Mouse (Mus musculus) fat pad, adult 2 months (tissue): ENCODE measurements around the gene Tnnt1.

Experiments
- DNase-seq: peaks from one replicate; pipeline ENCODE4 v3.0.0-alpha.2; 2011; ENCODE audit warnings: low read depth, low spot score; ENCODE audit errors: extremely low read depth

Gene Tnnt1

GRCm38 (mm10) chr7:4498251-4498650 is 17.9 kb downstream of the Tnnt1 start:
- DNase-seq = no peak

GRCm38 (mm10) chr7:4497271-4497903 is 18.8 kb downstream of the Tnnt1 start:
- no peak for DNase-seq

- no peak for DNase-seq
Measured at GRCm38 (mm10) chr7:4496468-4496867, 19.7 kb downstream of the Tnnt1 start.

- no peak for DNase-seq
Measured at GRCm38 (mm10) chr7:4493991-4494390, 22.2 kb downstream of the Tnnt1 start.

- DNase-seq = no peak
Measured at GRCm38 (mm10) chr7:4492284-4493224, 23.6 kb downstream of the Tnnt1 start.

DNA sequence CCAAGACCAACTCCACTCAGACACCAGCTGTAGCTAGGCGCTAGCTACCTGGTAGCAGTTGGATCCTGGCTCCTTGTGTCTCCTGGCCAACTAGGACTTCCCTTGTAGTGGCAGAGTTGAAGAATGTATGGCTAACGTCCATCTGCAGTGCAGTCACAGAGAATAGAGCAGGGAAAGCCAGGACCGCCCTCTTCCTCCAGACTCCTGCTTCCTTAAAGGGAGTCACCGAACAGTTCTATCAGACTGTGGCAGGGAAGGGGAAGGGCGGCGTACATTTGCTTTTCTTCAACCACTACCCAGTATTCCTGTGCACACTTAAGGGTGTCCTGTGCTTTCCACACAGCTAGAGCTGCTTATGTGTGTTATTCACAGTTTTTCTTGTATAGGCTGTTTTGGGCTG is 24.9 kb downstream of the Tnnt1 start:
- DNase-seq = no peak

DNA sequence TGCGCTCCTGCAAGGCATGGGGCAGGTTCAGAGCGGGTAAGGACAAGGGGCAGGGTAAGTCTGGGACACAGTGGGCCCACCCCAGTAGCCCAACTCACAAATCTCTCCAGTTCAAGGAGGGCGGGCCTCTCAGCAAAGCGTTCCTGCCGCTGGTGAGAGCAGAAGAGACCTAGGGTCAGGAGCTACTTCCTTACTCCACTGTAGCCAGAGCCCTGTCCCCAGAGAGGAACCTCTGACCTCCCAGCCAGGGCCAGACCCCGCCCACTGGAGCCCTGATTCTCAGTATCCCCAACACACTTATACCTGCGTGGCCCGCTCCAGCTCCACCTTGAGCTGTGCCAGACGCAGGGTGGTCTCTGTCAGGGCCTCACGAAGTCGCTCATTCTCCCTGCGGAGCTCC is 33.9 kb downstream of the Tnnt1 start:
- no peak for DNase-seq

DNA sequence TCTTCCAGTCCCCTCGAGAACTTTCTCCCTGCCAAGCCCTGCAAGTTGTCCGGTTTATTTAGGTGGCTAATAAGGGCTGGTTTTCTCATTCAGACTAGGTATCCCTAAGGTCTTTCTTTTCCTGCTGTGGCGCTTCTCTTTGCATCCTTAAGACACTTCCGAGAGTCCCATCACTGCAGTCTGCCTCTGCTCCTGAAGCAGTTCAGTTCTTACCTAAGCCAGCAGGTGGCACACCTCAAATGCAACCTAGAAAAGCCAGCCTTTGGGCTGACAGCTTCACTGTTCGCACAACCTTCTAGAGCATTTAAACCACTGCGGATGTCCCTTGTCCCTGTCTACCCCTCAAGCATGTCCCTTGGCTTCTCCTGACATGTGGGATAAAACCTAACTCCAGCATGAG is 36.5 kb downstream of the Tnnt1 start:
- no peak for DNase-seq

GRCm38 (mm10) chr7:4478796-4479291 is 37.3 kb downstream of the Tnnt1 start:
- DNase-seq = no peak

- DNase-seq = no peak
Measured at GRCm38 (mm10) chr7:4478021-4478795, 38.0 kb downstream of the Tnnt1 start.

GRCm38 (mm10) chr7:4473940-4474339 is 42.2 kb downstream of the Tnnt1 start:
- DNase-seq = no peak

- no peak for DNase-seq
Measured at GRCm38 (mm10) chr7:4471179-4471555, 45.0 kb downstream of the Tnnt1 start.

- no peak for DNase-seq
Measured at GRCm38 (mm10) chr7:4470275-4471178, 45.7 kb downstream of the Tnnt1 start.

GRCm38 (mm10) chr7:4467801-4468200 is 48.4 kb downstream of the Tnnt1 start:
- DNase-seq = no peak

DNA sequence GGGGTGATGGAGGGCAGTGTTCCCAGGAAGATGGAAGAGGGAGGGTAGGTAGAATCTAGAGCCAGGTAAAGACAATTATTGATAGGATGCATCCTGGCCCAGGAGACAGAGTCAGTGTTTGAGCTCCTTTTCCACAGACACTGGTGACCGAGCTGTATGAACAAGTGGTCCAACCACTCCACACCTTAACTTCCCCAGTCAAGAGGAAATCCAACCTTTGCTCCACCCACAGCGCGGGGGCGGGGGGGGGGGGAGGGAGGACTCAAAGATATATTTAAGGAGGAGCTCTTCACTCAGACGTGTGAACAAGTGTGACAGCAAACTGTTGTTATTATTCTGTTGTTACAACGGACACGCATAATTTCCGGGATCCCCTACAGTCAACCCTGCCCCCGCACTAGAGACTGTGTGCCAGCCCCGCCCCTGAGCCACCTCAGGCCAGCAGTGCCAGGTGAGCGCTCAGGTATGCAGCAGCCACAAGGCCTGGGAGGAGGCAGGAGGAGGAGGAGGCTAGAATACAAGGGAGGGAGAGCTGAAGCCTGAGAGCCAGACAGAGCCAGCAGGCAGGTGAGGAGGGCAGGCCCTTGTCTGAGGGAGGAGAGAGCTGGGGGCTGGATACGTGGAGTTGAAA is 51.9 kb downstream of the Tnnt1 start:
- DNase-seq = no peak

GRCm38 (mm10) chr7:4460576-4461434 is 55.4 kb downstream of the Tnnt1 start, which contains the start of gene Eps8l1:
Gene Eps8l1 (plus strand): TSS chr7:4460674.
- no peak for DNase-seq
